Mouse (Mus musculus) limb, embryonic 14.5 days (tissue): ENCODE results near the gene Rab3il1. TPM values are rescaled to one million over a fixed set of nuclear protein-coding genes. Genes with fewer than 3 reads are reported as not detected.

Experiments
- ATAC-seq: fragments of 200-750 bp; cut with Nextera tagmentation; 2 replicates; pipeline ENCODE4 v1.8.0; 2017; ENCODE audit warnings: low read depth, moderate number of reproducible peaks, moderate TSS enrichment; ENCODE audit not compliant: low FRiP score
- DNase-seq: peaks from one replicate; pipeline ENCODE4 v3.0.0-alpha.2; 2015; ENCODE audit warnings: low spot score
- H3K27ac ChIP-seq: fragments of 300-500 bp; sonication (generic); replicated peaks from 2 replicates; pipeline ENCODE4 v1.5.1; 2014; ENCODE audit warnings: low read depth, mild to moderate bottlenecking, low read length, moderate library complexity, mixed read lengths
- H3K27me3 ChIP-seq: fragments of 300-500 bp; sonication (generic); 2 replicates; pipeline ENCODE4 v1.6.1; 2014; ENCODE audit warnings: low read length, mixed read lengths; ENCODE audit not compliant: control insufficient read depth, insufficient read depth
- H3K36me3 ChIP-seq: fragments of 300-500 bp; sonication (generic); 2 replicates; pipeline ENCODE4 v1.6.1; 2014; ENCODE audit warnings: mild to moderate bottlenecking, low read length, moderate library complexity, mixed read lengths; ENCODE audit not compliant: control insufficient read depth, insufficient read depth
- H3K4me1 ChIP-seq: fragments of 300-500 bp; sonication (generic); 2 replicates; pipeline ENCODE4 v1.6.1; 2014; ENCODE audit warnings: antibody characterized with exemption, low read length, mixed read lengths; ENCODE audit not compliant: control insufficient read depth, insufficient read depth
- H3K4me2 ChIP-seq: fragments of 300-500 bp; sonication (generic); replicated peaks from 2 replicates; pipeline ENCODE4 v1.6.1; 2014; ENCODE audit warnings: low read depth, mild to moderate bottlenecking, low read length, moderate library complexity; ENCODE audit not compliant: severe bottlenecking
- H3K4me3 ChIP-seq: fragments of 300-500 bp; sonication (generic); replicated peaks from 2 replicates; pipeline ENCODE4 v1.5.1; 2014; ENCODE audit warnings: low read length
- H3K9ac ChIP-seq: fragments of 300-500 bp; sonication (generic); 2 replicates; pipeline ENCODE4 v1.6.1; 2014; ENCODE audit warnings: mild to moderate bottlenecking, low read depth, low read length, moderate library complexity; ENCODE audit not compliant: severe bottlenecking
- H3K9me3 ChIP-seq: fragments of 300-500 bp; sonication (generic); 2 replicates; pipeline ENCODE4 v1.6.1; 2016; ENCODE audit warnings: low read length; ENCODE audit not compliant: control insufficient read depth
- POLR2A ChIP-seq: fragments of 200-500 bp; IDR thresholded peaks from 2 replicates; pipeline ENCODE4 v1.8.0; 2012; ENCODE audit warnings: inconsistent platforms, mild to moderate bottlenecking, moderate library complexity, borderline replicate concordance; ENCODE audit not compliant: insufficient read depth, insufficient read length; ENCODE audit errors: extremely low read depth
- WGBS: fragments of 180-500 bp; shearing (Covaris S2); extraction: QIAGEN DNeasy Blood & Tissue Kit; methylation state at CpG from one replicate; pipeline ENCODE4 v1.1.7; 2014; 5-methylcytosine and 5-hydroxymethylcytosine counted together
- polyA plus RNA-seq, 2 experiments: library from polyadenylated mRNA; depleted of rRNA in 1 of 2; stranded (reverse) in 1 of 2; unstranded in 1 of 2; fragments of >200 nt; fragmentation: Nextera tagmentation in 1 of 2; extraction: Ambion mirVana in 1 of 2; gene quantifications; 2 replicates each; pipeline versions ENCODE4 v1.2.1 to v1.2.3; 2012 to 2014

The Rab3il1 gene
- polyA plus RNA-seq, 2 experiments = 36.1 to 43.9 TPM

- 88% methylated on average over 4 of the region's 4 CpGs for WGBS
- TF ChIP-seq POLR2A = no peak
- Histone ChIP-seq H3K9ac (0 out of 2 replicates have a peak overlapping the region, but pooled peaks have one; percentile 2), H3K4me2 (no peak overlapping the region), H3K9me3 (no peaks in the 10 kb centered on the region), H3K4me1 (peaks cover 46% of the 10 kb centered on the region), H3K27ac (no peak overlapping the region), H3K36me3 (no peaks in the 10 kb centered on the region), H3K27me3 (no peaks in the 10 kb centered on the region), H3K4me3 (no peak overlapping the region)
- DNase-seq (no peak), ATAC-seq (no peak)
These were observed 14.0 kb downstream of the Rab3il1 start for GRCm38 (mm10) chr19:10015442-10015841.

DNA sequence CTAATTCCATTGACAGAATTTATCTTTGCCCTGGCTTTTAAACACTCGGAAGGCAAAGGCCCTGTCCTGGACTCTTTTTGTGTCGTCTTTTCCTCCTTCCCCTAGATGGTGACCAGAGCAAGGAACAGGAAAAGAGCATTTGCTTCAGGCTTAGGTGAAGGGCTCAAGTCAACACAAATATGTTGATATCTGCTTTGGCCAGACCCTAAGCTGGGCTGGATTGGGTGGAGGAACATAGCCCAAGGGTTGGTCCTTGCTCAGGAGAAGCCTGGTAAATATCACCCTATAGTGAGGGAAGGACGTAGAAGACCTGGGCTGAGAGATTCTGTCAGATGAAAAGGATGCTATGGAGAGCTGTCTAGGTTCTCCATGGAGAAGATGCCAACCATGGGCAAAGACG is 14.7 kb downstream of the Rab3il1 start:
- DNase-seq (no peak), ATAC-seq (no peak)
- no peak overlapping the region for H3K9ac ChIP-seq
- H3K27me3 ChIP-seq = no peaks in the 10 kb centered on the region
- no peak for TF ChIP-seq POLR2A
- H3K36me3 ChIP-seq = no peaks in the 10 kb centered on the region
- H3K4me3 ChIP-seq = no peak overlapping the region
- H3K4me2 ChIP-seq = no peak overlapping the region
- no peak overlapping the region for H3K27ac ChIP-seq
- peaks cover 46% of the 10 kb centered on the region for H3K4me1 ChIP-seq
- no peaks in the 10 kb centered on the region for H3K9me3 ChIP-seq
- 84% methylated on average over 4 of the region's 4 CpGs for WGBS

DNA sequence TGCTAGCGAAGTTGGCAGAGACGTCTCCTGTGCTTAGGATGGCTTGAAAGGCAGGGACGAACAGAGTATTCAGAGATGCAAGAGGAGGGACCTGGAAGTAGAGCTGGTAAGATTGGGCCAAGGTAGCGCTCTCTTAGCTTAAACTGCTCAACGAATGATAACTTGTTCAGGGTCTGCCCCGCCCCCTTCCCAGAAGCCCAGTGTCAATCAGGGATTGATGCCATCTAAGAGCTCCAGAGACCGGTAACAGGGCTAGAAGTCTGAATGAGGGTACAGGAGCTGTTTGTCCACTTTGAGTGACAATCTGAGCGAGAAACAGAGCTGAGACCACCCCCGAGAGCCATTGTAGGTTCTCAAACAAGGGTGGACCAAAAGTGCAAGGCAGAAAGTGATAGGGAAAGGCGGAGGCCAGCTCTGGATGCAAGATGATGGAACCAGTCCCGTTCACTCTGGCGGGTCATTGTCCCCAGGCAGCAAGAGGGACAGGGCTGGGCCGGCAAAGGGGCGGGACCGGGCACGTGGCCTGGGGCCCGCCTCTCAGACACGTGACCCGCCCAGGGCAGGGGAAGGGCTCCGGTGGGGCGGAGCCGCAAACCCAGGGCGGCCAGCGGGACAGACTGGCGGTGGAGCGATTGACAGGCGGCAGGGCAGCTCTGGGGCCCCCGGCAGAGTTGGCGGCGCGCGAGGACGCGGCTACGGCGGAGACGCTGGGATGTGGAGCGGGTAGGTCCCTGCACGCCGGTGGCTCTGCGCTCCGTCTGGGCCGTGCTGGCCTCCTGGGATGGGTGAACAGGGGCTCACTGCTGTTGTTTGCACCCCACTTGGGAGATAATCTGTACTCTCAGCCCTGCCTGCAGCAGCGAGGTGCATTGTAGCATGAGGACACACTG is 16.4 kb downstream of the Rab3il1 start:
- WGBS = 6% methylated on average over 40 of the region's 44 CpGs
- H3K4me3 ChIP-seq = peak overlapping the region; percentile 63
- 0 out of 2 replicates have a peak, but pooled peaks have one; percentile 16 for TF ChIP-seq POLR2A
- H3K27me3 ChIP-seq = no peaks in the 10 kb centered on the region
- H3K4me2 ChIP-seq = peak overlapping the region; percentile 95
- peak overlapping the region; percentile 59 for H3K27ac ChIP-seq
- ATAC-seq (peak; percentile 92), DNase-seq (peak; percentile 77)
- H3K4me1 ChIP-seq = peaks cover 42% of the 10 kb centered on the region
- peak overlapping the region; percentile 65 for H3K9ac ChIP-seq
- no peaks in the 10 kb centered on the region for H3K9me3 ChIP-seq
- no peaks in the 10 kb centered on the region for H3K36me3 ChIP-seq

- peak overlapping the region; percentile 65 for H3K9ac ChIP-seq
- H3K9me3 ChIP-seq = no peaks in the 10 kb centered on the region
- H3K4me2 ChIP-seq = peak overlapping the region; percentile 95
- DNase-seq (no peak), ATAC-seq (no peak; the same call in 1 of the 2 replicates)
- H3K27ac ChIP-seq = peak overlapping the region; percentile 41
- H3K4me3 ChIP-seq = peak overlapping the region; percentile 63
- no peak for TF ChIP-seq POLR2A
- no peaks in the 10 kb centered on the region for H3K36me3 ChIP-seq
- 3% methylated on average over 3 of the region's 3 CpGs for WGBS
- H3K27me3 ChIP-seq = no peaks in the 10 kb centered on the region
- H3K4me1 ChIP-seq = peaks cover 38% of the 10 kb centered on the region
These were observed 17.0 kb downstream of the Rab3il1 start for GRCm38 (mm10) chr19:10018527-10018818.

GRCm38 (mm10) chr19:10019214-10019760 is 17.8 kb downstream of the Rab3il1 start:
- TF ChIP-seq POLR2A = no peak
- WGBS = 60% methylated on average over 4 of the region's 4 CpGs
- ATAC-seq = no peak

More at GRCm38 (mm10) chr19:10019214-10019760, 17.8 kb downstream of the Rab3il1 start:
- H3K9ac ChIP-seq = peak overlapping the region; percentile 65
- peaks cover 30% of the 10 kb centered on the region for H3K4me1 ChIP-seq
- no peaks in the 10 kb centered on the region for H3K9me3 ChIP-seq
- peak overlapping the region; percentile 63 for H3K4me3 ChIP-seq
- no peak overlapping the region for H3K27ac ChIP-seq
- H3K36me3 ChIP-seq = no peaks in the 10 kb centered on the region
- no peak for DNase-seq
- no peaks in the 10 kb centered on the region for H3K27me3 ChIP-seq
- peak overlapping the region; percentile 95 for H3K4me2 ChIP-seq
